Mouse (Mus musculus) midbrain, embryonic 14.5 days (tissue): ENCODE measurements around the gene Slc7a8. TPM values are rescaled to one million over a fixed set of nuclear protein-coding genes. Genes with fewer than 3 reads are reported as not detected.
A peak's percentile ranks its signal among the peaks of the same experiment; 100 is the strongest.

ENCODE experiments used
- ATAC-seq: fragments of 200-750 bp; cut with Nextera tagmentation; 2 replicates; pipeline ENCODE4 v1.8.0; 2017; ENCODE audit warnings: moderate number of reproducible peaks, moderate library complexity; ENCODE audit not compliant: low FRiP score, low TSS enrichment
- DNase-seq: peaks from one replicate; pipeline ENCODE4 v3.0.0-alpha.2; 2015
- H3K27ac ChIP-seq: fragments of 300-500 bp; sonication (generic); replicated peaks from 2 replicates; pipeline ENCODE4 v1.5.1; 2014; ENCODE audit warnings: mild to moderate bottlenecking, low read depth, low read length, moderate library complexity
- H3K27me3 ChIP-seq: fragments of 300-500 bp; sonication (generic); 2 replicates; pipeline ENCODE4 v1.6.1; 2014; ENCODE audit warnings: low read length, control low read depth, mixed read lengths; ENCODE audit not compliant: control insufficient read depth, insufficient read depth
- H3K36me3 ChIP-seq: fragments of 300-500 bp; sonication (generic); 2 replicates; pipeline ENCODE4 v1.6.1; 2014; ENCODE audit warnings: low read length, control low read depth; ENCODE audit not compliant: control insufficient read depth, insufficient read depth
- H3K4me1 ChIP-seq: fragments of 300-500 bp; sonication (generic); 2 replicates; pipeline ENCODE4 v1.6.1; 2014; ENCODE audit warnings: mild to moderate bottlenecking, antibody characterized with exemption, low read length, control low read depth; ENCODE audit not compliant: control insufficient read depth, insufficient read depth
- H3K4me2 ChIP-seq: fragments of 300-500 bp; sonication (generic); 2 replicates; pipeline ENCODE4 v1.6.1; 2014; ENCODE audit warnings: mild to moderate bottlenecking, low read length, moderate library complexity
- H3K4me3 ChIP-seq: fragments of 300-500 bp; sonication (generic); replicated peaks from 2 replicates; pipeline ENCODE4 v1.5.1; 2014; ENCODE audit warnings: low read depth, low read length
- H3K9ac ChIP-seq: fragments of 300-500 bp; sonication (generic); replicated peaks from 2 replicates; pipeline ENCODE4 v1.6.1; 2014; ENCODE audit warnings: mild to moderate bottlenecking, low read length, moderate library complexity
- H3K9me3 ChIP-seq: fragments of 300-500 bp; sonication (generic); 2 replicates; pipeline ENCODE4 v1.6.1; 2016; ENCODE audit warnings: low read length, control low read depth, mixed read lengths; ENCODE audit not compliant: control insufficient read depth
- WGBS: fragments of 180-500 bp; shearing (Covaris S2); extraction: QIAGEN DNeasy Blood & Tissue Kit; methylation state at CpG from one replicate; pipeline ENCODE4 v1.1.7; 2014; 5-methylcytosine and 5-hydroxymethylcytosine counted together
- polyA plus RNA-seq: library from polyadenylated mRNA; unstranded; fragments of >200 nt; fragmentation: Nextera tagmentation; extraction: Ambion mirVana; gene quantifications from 2 replicates; pipeline ENCODE4 v1.2.1, GENCODE M21; 2014

The Slc7a8 gene
- polyA plus RNA-seq, 1 experiment from 2014 or later, result 7.6 TPM

DNA sequence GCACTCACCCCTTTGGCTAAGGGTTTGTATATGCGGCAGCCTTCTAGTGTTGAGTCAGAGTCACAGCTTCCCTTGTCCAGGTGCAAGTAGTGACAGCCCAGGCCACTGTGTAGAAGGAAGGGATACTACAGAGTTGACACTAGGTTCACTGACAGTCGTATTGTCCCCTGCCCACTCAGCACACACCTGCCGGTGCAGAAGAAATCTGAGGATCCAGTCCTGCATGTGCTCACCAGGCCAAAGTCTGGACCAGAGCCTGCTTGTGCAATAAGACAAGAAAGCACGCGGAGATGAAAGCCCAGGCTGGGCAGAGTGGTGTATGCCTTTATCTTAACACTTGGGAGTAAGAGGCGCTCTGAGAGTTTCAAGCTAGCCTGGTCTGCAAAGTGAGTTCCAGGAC lies 86.7 kb downstream of the Slc7a8 start:
- 87% methylated on average over 6 of the region's 6 CpGs for WGBS
- Histone ChIP-seq H3K27ac (no peak overlapping the region), H3K27me3 (no peaks in the 10 kb centered on the region), H3K36me3 (peaks cover 23% of the 10 kb centered on the region), H3K4me2 (no peak overlapping the region), H3K9ac (no peak overlapping the region), H3K4me3 (no peak overlapping the region), H3K9me3 (no peaks in the 10 kb centered on the region), H3K4me1 (no peaks in the 10 kb centered on the region)
- DNase-seq (no peak), ATAC-seq (no peak)

DNA sequence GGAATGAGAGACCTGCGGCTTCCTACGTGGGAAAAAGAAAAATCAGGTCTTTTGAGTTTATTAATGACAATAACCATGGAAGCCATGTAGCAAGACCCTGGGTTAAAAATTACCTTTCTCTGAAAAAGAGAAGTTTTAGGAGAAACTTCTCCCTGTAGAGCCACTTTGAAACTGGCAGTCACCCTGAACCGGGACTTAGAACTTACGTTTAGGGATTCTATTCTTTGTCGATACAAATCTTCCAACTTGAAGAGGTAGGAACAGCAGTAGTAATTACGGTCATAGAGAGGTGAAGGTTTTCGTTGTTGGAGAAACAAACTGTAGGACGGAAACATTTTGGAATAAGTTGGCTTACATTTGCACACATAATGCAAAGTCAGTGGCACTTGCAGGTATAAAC lies 94.5 kb downstream of the Slc7a8 start:
- H3K4me3 ChIP-seq, result peak overlapping the region; percentile 50
- H3K4me2 ChIP-seq, result peak overlapping the region; percentile 57
- DNase-seq, result no peak
- peaks cover 21% of the 10 kb centered on the region for H3K4me1 ChIP-seq
- WGBS, result 8% methylated on average over 8 of the region's 8 CpGs
- peaks cover 34% of the 10 kb centered on the region for H3K36me3 ChIP-seq
- no peaks in the 10 kb centered on the region for H3K27me3 ChIP-seq
- no peaks in the 10 kb centered on the region for H3K9me3 ChIP-seq
- H3K27ac ChIP-seq, result no peak overlapping the region
- no peak for ATAC-seq
- H3K9ac ChIP-seq, result peak overlapping the region; percentile 49

DNA sequence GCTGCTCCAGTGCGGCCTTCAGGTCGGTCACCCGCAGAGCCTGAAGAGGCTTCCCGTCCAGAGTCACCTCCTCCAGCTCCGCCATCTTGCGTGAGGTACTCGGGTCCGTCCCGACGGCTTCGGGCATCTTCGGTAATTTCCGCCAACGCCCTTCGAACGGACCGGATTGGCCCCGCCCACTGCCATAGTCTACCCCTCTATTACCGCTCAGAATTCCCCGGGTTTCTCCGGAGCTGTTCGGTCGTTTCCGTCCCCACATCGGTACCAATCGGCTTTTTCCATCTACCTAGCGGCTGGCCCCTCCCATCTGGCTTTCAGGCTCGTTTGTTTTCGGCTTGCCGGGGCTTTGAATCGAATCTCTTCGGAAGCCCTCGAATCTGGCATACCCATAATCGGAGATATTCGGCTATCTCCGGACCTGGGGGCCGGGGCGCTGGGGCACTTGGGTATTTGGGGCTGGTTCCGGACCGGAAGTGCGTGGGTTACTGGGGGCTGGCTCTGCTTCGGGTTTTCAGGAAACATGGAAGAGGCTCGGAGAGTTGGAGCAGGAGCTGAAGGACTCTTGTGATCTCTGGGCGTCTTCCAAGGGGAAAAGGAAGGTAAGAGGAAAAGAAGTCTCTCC lies 95.1 kb downstream of the Slc7a8 start, which contains the start of gene Acin1:
Acin1 (minus strand) TSS at position 410 of the 622 bp plus-strand sequence.
- peak within 1 kb of the TSS; percentile 80 for H3K4me3 ChIP-seq
- peaks cover 41% of the 10 kb centered on the region for H3K36me3 ChIP-seq
- H3K4me2 ChIP-seq, result peak within 1 kb of the TSS; percentile 79
- no peaks in the 10 kb centered on the region for H3K27me3 ChIP-seq
- no peaks in the 10 kb centered on the region for H3K9me3 ChIP-seq
- peak; percentile 100 for DNase-seq
- peak; percentile 98 for ATAC-seq
- H3K27ac ChIP-seq, result peak within 1 kb of the TSS; percentile 95
- peaks cover 21% of the 10 kb centered on the region for H3K4me1 ChIP-seq
- peak within 1 kb of the TSS; percentile 88 for H3K9ac ChIP-seq
- under 1% methylated on average over 44 of the region's 44 CpGs for WGBS

DNA sequence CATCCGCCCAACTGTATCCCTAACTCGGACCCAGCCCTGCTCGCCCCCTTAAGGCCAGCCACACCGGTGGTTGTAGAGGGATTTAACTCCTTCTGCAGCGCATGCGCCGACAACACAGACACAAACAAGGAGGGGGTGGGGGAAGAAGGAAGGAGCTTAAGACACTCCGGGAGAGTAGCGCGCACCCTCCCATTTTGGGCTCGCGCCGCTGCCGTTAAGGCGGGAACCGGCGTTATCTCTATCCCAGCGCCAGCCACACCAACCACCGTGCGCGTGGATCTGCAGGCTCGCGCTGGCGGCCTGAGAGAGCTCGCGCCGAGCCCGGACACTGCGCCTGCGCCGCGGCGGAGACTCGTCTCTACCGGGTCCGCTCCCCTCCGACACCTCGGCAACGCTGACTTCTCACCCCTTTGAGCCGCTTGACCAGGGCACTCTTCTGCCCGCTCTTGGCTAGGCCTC lies 95.7 kb downstream of the Slc7a8 start, which contains the start of gene 1700123O20Rik:
1700123O20Rik (plus strand) TSS at position 154 of the 459 bp plus-strand sequence.
- Histone ChIP-seq H3K9ac (peak within 1 kb of the TSS; percentile 88), H3K27ac (peak within 1 kb of the TSS; percentile 95), H3K36me3 (peaks cover 41% of the 10 kb centered on the region), H3K4me3 (peak within 1 kb of the TSS; percentile 80), H3K4me2 (peak within 1 kb of the TSS; percentile 79), H3K9me3 (no peaks in the 10 kb centered on the region), H3K27me3 (no peaks in the 10 kb centered on the region), H3K4me1 (peaks cover 21% of the 10 kb centered on the region)
- peak; percentile 91 for DNase-seq
- WGBS, result under 1% methylated on average over 41 of the region's 41 CpGs
- peak; percentile 74 for ATAC-seq

DNA sequence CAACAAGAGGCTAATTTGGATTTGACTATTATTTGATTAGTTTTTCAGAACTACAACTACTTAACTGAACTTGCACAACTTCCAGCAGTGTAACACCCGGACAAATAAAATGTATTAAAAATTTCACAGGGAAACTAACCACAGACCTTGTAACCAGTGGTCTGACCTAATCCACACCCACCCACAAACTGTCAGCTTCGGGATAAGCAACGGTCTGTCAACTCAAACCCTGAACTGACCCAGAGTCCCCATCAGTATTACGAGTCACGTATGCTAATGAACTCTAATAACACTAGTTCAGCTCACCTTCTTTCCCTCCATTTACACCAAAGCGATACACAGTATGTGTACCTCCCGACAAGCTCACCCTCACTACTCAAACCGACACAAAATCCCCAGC lies 96.3 kb downstream of the Slc7a8 start:
- Histone ChIP-seq H3K4me3 (peak overlapping the region; percentile 80), H3K9me3 (no peaks in the 10 kb centered on the region), H3K27ac (peak overlapping the region; percentile 95), H3K9ac (peak overlapping the region; percentile 88), H3K27me3 (no peaks in the 10 kb centered on the region), H3K4me1 (peaks cover 21% of the 10 kb centered on the region), H3K4me2 (peak overlapping the region; percentile 79), H3K36me3 (peaks cover 40% of the 10 kb centered on the region)
- WGBS, result 15% methylated on average over 8 of the region's 8 CpGs
- ATAC-seq, result no peak
- DNase-seq, result no peak

DNA sequence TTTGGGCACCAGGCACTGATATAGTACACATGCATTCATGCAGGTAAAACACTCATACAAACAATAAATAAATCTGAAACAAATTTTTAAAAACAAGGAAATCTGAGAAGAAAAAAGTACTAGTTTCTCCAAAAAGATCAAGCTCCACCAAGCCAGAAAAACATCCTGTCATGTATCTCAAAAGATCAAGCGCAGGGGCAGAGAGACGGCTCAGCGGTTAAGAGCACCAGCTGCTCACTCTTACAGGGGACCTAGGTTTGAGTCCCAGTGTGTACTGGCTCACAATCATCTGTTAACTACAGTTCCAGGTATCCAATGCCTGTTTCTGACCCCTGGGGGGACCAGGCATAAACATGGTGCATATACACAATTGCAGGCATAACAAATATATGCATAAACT lies 99.3 kb downstream of the Slc7a8 start:
- no peak overlapping the region for H3K4me2 ChIP-seq
- 90% methylated on average over 3 of the region's 3 CpGs for WGBS
- H3K27me3 ChIP-seq, result no peaks in the 10 kb centered on the region
- DNase-seq, result no peak
- H3K4me1 ChIP-seq, result peaks cover 11% of the 10 kb centered on the region
- H3K9ac ChIP-seq, result no peak overlapping the region
- no peak for ATAC-seq
- H3K4me3 ChIP-seq, result no peak overlapping the region
- H3K9me3 ChIP-seq, result no peaks in the 10 kb centered on the region
- H3K36me3 ChIP-seq, result peaks cover 49% of the 10 kb centered on the region
- no peak overlapping the region for H3K27ac ChIP-seq

DNA sequence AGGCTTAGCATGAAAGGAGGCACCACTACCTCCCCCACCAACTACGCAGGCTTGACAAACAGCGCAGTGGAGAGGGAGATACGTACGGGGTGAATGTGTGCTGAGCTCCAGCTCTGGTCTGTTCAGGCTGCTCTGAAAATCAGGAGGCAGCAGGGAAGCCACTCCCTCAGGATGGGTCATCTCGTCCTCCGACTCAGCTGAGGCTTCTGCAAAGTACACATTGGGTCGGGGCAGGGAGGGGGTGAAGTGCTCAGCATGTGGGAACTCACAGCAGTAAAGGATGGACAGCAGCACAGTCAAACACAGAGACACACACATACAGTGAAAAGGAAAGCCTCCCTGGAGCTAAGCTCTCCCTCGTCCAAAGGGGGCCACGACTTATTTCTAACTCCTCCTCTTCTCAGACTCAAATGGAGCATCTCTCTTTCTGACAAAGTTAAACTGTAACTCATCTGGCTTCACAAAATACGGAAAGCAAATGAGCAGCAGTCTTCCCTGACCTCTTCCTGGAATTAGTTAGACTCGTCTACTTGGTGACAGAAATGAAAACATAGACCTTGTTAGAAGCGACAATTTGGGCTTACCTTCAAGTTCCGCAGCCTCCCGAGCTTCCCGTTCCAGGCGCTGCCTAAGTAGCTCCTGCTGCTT lies 103.0 kb downstream of the Slc7a8 start:
- 89% methylated on average over 16 of the region's 16 CpGs for WGBS
- Histone ChIP-seq H3K9me3 (no peaks in the 10 kb centered on the region), H3K27me3 (no peaks in the 10 kb centered on the region), H3K9ac (no peak overlapping the region), H3K36me3 (peaks cover 78% of the 10 kb centered on the region), H3K27ac (no peak overlapping the region), H3K4me3 (no peak overlapping the region), H3K4me1 (no peaks in the 10 kb centered on the region; the same call in 1 of the 2 replicates), H3K4me2 (no peak overlapping the region)
- no peak for DNase-seq
- no peak for ATAC-seq

DNA sequence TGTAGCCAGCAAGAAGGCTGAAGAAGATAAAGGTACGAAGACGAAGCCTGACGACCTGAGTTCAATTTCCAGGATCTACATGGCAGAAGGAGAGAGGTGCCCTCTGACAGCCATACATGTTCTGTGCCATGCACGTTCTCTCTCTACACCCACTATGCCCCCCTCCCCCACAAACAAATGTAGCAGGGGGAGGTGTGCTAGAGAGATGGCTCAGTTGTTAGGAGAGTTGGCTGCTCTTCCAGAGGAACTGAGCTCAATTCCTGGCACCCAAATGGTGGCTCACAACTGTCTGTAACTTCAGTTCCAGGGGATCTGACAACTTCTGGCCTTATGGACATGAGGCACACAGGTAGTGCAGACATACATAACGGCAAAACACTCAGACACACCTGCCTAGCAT lies 105.5 kb downstream of the Slc7a8 start:
- H3K36me3 ChIP-seq, result peaks cover 70% of the 10 kb centered on the region
- H3K4me3 ChIP-seq, result no peak overlapping the region
- WGBS, result 91% methylated on average over 5 of the region's 5 CpGs
- no peaks in the 10 kb centered on the region for H3K4me1 ChIP-seq
- no peak for DNase-seq
- no peak overlapping the region for H3K9ac ChIP-seq
- H3K4me2 ChIP-seq, result no peak overlapping the region
- no peaks in the 10 kb centered on the region for H3K27me3 ChIP-seq
- H3K9me3 ChIP-seq, result no peaks in the 10 kb centered on the region
- ATAC-seq, result no peak
- no peak overlapping the region for H3K27ac ChIP-seq

DNA sequence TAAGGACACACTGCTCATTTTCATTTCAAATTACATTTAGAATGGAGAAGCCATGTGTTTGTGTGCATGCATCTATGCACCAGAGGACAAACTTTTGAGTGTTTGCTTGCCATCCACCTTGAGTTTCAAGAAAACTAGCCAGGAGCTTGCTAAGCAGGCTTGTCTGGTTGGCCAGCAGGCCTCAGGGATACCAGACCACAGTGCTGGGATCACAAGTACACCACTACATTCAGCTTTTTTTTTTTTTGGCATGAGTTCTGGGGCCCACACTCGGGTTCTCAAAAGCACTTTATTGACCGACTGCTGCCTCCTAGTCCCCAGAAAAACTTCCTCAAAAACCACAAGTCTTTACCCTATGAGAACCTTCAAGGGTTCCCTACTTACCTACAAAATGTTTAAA lies 107.4 kb downstream of the Slc7a8 start:
- 89% methylated on average over 2 of the region's 2 CpGs for WGBS
- no peak overlapping the region for H3K4me3 ChIP-seq
- peaks cover 77% of the 10 kb centered on the region for H3K36me3 ChIP-seq
- H3K4me1 ChIP-seq, result no peaks in the 10 kb centered on the region
- no peak overlapping the region for H3K27ac ChIP-seq
- DNase-seq (no peak), ATAC-seq (no peak)
- H3K27me3 ChIP-seq, result no peaks in the 10 kb centered on the region
- H3K9ac ChIP-seq, result no peak overlapping the region
- H3K9me3 ChIP-seq, result no peaks in the 10 kb centered on the region
- H3K4me2 ChIP-seq, result no peak overlapping the region
